Mouse (Mus musculus): ENCODE measurements around the gene Pgm2.

DNA sequence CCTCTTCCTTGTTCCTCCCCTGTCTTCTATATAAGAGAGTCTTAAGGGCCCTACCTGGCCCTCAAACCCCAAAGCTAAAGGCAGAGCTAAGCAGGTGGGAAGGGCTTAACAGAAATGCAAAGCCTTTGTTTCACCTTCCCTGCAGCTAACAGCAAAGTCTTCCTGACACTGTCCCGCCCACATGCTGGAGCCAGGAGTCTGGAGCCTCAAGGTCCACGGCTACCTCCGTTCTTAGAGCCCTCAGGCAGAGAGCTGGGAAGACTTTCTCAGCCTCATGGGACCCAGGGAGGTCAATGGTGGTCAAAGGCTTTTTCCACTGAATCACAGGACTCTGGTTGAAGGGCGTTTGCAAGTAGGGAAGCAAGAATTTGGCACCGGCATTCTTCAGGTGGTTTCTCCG, 44.8 kb upstream of the Pgm2 start:
- TF ChIP-seq POLR2A (IDR thresholded peaks at IDR 0.05; ENCODE audit: control insufficient read depth, low read depth, low read length) (no peak), CTCF (IDR thresholded peaks at IDR 0.05; ENCODE audit: control insufficient read depth, insufficient read depth, insufficient replicate concordance, low read depth, low read length) (no peak)
